Mouse (Mus musculus) ES-Bruce4 (cell line): ENCODE data around the gene Slc46a2. TPM values are rescaled to one million over a fixed set of nuclear protein-coding genes. Genes with fewer than 3 reads are reported as not detected.

Experiments
- H3K27ac ChIP-seq: 2 replicates; pipeline ENCODE4 v1.5.1; 2012; ENCODE audit warnings: low read length, inconsistent platforms; ENCODE audit not compliant: insufficient read depth
- H3K27me3 ChIP-seq: 2 replicates; pipeline ENCODE4 v1.6.1; 2012; ENCODE audit warnings: mild to moderate bottlenecking, low read length, inconsistent platforms; ENCODE audit not compliant: control insufficient read depth, poor library complexity, insufficient read depth, severe bottlenecking
- H3K36me3 ChIP-seq: 2 replicates; pipeline ENCODE4 v1.6.1; 2012; ENCODE audit warnings: inconsistent platforms, mild to moderate bottlenecking, low read length, moderate library complexity; ENCODE audit not compliant: control insufficient read depth, poor library complexity, insufficient read depth, severe bottlenecking
- H3K4me1 ChIP-seq: one replicate; pipeline ENCODE4 v1.8.1; 2011; ENCODE audit warnings: low read length; ENCODE audit not compliant: control insufficient read depth, insufficient read depth
- H3K4me3 ChIP-seq: 2 replicates; pipeline ENCODE4 v1.5.1; 2011; ENCODE audit warnings: low read depth, mild to moderate bottlenecking, low read length
- H3K9ac ChIP-seq: 2 replicates; pipeline ENCODE4 v1.6.1; 2012; ENCODE audit warnings: low read depth, mild to moderate bottlenecking, inconsistent platforms; ENCODE audit not compliant: poor library complexity, severe bottlenecking
- H3K9me3 ChIP-seq: replicated peaks from 2 replicates; pipeline ENCODE4 v1.6.1; 2012; ENCODE audit warnings: mild to moderate bottlenecking, low read length, inconsistent platforms; ENCODE audit not compliant: control insufficient read depth, poor library complexity, insufficient read depth, severe bottlenecking
- CTCF ChIP-seq: IDR thresholded peaks from one replicate; pipeline ENCODE4 v1.8.1; 2011; ENCODE audit warnings: low read depth, low read length
- EP300 ChIP-seq: IDR thresholded peaks from 2 replicates; pipeline ENCODE4 v1.6.1; 2011; ENCODE audit warnings: low read depth, low read length; ENCODE audit not compliant: insufficient read depth
- POLR2A ChIP-seq: IDR thresholded peaks from one replicate; pipeline ENCODE4 v1.8.1; 2011; ENCODE audit warnings: low read length; ENCODE audit not compliant: insufficient read depth
- polyA plus RNA-seq: library from polyadenylated mRNA; stranded (reverse); fragments of >200 nt; gene quantifications from 2 replicates; pipeline ENCODE4 v1.2.4, GENCODE M21; 2011; ENCODE audit warnings: low read depth; ENCODE audit not compliant: missing spikeins, insufficient read depth, insufficient read length

Gene Slc46a2
- polyA plus RNA-seq, 1 experiment = not detected

DNA sequence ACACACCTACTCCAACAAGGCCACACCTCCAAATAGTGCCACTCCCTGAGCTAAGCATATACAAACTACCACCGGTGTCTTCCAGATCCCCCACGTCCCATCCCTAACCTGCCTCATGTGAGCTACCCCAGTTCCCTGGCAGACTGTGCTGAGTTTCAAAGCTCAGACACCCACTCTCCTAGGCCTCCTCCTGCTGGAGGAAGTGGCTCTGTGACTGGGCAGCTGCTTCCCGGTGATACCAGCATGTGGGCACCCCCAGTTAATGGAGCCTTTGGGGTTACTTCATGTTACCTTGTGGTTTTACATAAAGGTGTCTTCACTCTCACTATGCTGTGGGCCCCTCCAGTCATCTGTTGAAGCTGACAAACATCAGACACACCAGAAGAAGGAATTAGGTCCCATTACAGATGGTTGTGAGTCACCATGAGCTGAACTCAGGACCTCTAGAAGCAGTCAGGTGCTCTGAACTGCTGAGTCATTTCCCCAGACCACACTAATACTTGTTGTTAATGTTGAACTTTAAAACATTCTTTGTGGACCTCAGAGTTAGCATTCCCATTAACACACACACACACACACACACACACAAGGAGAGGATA is 19.8 kb downstream of the Slc46a2 start:
- TF ChIP-seq POLR2A = no peak
- TF ChIP-seq EP300 = no peak
- no peak for TF ChIP-seq CTCF
- peaks cover 3% of the 10 kb centered on the region; the same call in 1 of the 2 replicates for H3K36me3 ChIP-seq
- no peak overlapping the region for H3K4me3 ChIP-seq
- H3K9me3 ChIP-seq = no peaks in the 10 kb centered on the region
- no peaks in the 10 kb centered on the region for H3K27me3 ChIP-seq
- H3K27ac ChIP-seq = peak overlapping the region; percentile 78; the same call in 1 of the 2 replicates
- peaks cover 23% of the 10 kb centered on the region for H3K4me1 ChIP-seq
- no peak overlapping the region for H3K9ac ChIP-seq

DNA sequence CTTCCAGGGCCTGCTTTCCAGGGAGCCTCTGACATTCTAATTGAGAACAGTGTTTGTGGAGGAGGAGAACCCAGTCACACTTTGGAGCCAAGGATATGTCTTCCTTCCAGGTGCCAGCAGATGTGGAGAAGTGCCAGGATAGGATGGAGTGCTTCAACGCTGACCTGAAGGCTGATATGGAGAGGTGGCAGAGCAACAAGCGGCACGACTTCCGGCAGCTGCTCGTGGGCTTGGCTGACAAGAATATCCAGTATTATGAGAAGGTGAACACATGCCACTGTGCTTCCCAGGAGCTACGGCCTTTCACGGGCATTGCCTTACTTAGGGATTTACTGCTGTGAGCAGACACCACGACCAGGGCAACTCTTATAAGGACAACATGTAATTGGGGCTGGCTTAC is 20.4 kb downstream of the Slc46a2 start:
- no peak for TF ChIP-seq POLR2A
- no peak overlapping the region for H3K9ac ChIP-seq
- H3K27me3 ChIP-seq = no peaks in the 10 kb centered on the region
- H3K36me3 ChIP-seq = peaks cover 3% of the 10 kb centered on the region; the same call in 1 of the 2 replicates
- H3K4me1 ChIP-seq = peaks cover 23% of the 10 kb centered on the region
- no peak overlapping the region for H3K27ac ChIP-seq
- no peaks in the 10 kb centered on the region for H3K9me3 ChIP-seq
- no peak overlapping the region for H3K4me3 ChIP-seq

DNA sequence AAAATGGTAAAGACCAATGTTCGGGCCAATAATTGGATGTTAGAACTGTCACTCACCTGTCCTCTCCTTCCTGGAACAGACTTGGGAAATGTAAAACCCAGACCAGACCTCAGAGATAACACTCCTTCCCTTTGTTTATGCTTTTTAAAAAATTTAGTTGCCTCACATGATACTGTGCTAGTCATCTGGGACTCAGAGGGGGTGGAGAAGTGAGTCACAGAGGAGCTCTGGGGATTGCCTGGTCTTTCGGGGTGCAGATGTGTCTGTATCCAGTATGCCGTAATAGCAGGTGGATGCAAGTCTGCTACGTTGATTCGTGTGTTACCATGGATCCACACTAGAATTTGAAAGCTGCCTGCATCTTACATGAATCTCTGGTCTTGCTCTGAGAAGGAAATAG is 22.1 kb downstream of the Slc46a2 start:
- no peak for TF ChIP-seq POLR2A
- no peak overlapping the region for H3K9ac ChIP-seq
- no peaks in the 10 kb centered on the region for H3K9me3 ChIP-seq
- no peaks in the 10 kb centered on the region for H3K27me3 ChIP-seq
- no peak overlapping the region for H3K27ac ChIP-seq
- no peak overlapping the region for H3K4me3 ChIP-seq
- peaks cover 3% of the 10 kb centered on the region; the same call in 1 of the 2 replicates for H3K36me3 ChIP-seq
- peaks cover 18% of the 10 kb centered on the region for H3K4me1 ChIP-seq

DNA sequence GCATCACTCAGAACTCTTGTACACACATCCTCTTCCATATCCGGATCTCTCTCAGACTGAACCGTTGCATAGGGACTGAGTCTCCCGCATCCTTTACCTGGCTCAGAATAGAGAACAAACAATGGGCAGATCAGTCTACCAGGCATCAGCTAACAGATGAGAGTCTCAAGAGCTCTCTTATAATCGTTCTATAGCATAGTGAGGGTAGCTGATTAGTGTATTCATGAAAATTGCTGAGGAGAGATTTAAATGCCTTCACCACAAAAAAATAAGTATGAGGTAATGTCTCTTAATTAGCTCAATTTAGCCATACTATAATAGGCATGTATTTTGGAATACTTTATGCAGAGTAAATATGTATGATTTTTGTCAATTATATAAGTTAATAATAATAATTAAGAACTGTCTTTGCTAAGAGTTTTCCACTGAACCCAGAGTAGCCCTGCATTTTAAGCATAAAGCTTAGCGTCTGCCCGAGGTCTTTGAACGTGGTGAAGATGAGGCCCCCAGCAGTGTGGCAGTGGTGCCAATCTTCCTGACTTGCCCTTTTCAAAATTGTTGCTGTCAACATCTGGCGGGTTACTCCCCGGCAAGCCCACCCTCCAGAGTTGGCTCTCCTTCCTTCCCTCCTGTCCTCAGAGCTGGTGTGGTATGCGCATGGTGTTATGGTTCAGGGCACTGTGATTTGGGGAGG is 23.0 kb downstream of the Slc46a2 start:
- H3K27ac ChIP-seq = no peak overlapping the region
- peaks cover 3% of the 10 kb centered on the region; the same call in 1 of the 2 replicates for H3K36me3 ChIP-seq
- no peak overlapping the region for H3K9ac ChIP-seq
- H3K4me1 ChIP-seq = peaks cover 14% of the 10 kb centered on the region
- TF ChIP-seq CTCF = no peak
- TF ChIP-seq POLR2A = no peak
- TF ChIP-seq EP300 = no peak
- H3K4me3 ChIP-seq = no peak overlapping the region
- H3K27me3 ChIP-seq = no peaks in the 10 kb centered on the region
- no peaks in the 10 kb centered on the region for H3K9me3 ChIP-seq

DNA sequence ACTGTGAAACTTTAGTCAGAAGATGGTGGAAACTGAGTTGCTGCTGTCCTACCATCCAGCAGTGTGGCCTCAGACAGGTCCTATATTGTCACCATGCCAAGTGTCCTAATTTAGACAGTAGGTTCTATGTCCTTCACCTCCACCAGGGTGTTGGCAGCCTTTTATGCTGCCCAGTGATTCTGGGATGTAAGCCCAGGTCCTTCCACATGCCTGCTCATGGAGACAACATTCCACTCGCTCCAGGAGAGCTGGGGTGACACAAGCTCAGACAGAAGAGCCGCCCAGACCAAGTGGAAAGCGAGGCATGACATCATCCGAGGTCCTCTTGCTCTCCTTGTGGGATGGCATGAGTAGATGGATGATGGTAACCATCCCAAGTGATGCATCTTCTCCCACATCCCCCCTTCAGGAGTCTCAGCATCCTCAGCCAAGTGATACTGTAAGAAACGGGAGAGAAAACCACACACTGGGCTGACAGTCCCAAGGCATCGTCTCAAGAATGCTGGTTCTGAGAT is 24.7 kb downstream of the Slc46a2 start:
- H3K27me3 ChIP-seq = no peaks in the 10 kb centered on the region
- no peak for TF ChIP-seq POLR2A
- TF ChIP-seq EP300 = no peak
- TF ChIP-seq CTCF = no peak

DNA sequence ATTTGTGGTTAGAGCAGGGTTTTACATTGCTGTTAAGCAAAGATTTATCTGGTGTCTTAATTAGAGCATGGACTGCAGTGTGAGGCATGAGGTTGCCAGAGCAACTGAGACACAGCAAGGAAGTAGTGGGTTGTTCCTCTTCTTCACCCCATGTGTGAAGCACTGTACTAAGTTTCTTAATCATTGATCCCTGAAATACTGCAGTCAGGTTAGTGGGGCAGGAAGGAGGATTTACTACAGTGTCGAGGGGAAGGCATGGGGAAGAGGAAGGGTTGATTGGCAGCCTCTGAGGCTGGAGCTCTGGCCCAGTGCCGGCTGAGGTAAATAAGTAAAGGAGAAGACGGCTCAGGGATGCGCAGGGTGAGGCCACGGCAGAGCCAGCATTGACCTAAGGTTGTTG is 26.8 kb downstream of the Slc46a2 start:
- Histone ChIP-seq H3K4me1 (peaks cover 10% of the 10 kb centered on the region), H3K36me3 (no peaks in the 10 kb centered on the region), H3K27ac (no peak overlapping the region), H3K27me3 (no peaks in the 10 kb centered on the region), H3K4me3 (no peak overlapping the region), H3K9ac (no peak overlapping the region), H3K9me3 (no peaks in the 10 kb centered on the region)
- TF ChIP-seq CTCF (no peak), EP300 (no peak), POLR2A (no peak)

More for the DNA sequence above, 24.7 kb downstream of the Slc46a2 start:
- Histone ChIP-seq H3K4me3 (no peak overlapping the region), H3K27ac (no peak overlapping the region), H3K4me1 (peaks cover 9% of the 10 kb centered on the region), H3K9ac (no peak overlapping the region), H3K9me3 (no peaks in the 10 kb centered on the region), H3K36me3 (peaks cover 3% of the 10 kb centered on the region; the same call in 1 of the 2 replicates)
